Mouse (Mus musculus) cerebellum, adult 11-12 months (tissue): Measurements from ENCODE around the gene Eloa.
"Not testable (repeated sequence)": the region's sequence is repeated elsewhere in the genome, so short reads cannot be mapped to it uniquely, and the experiment has no call there.

Source experiments
- DNase-seq: peaks from one replicate; pipeline ENCODE4 v3.0.0; 2022

Gene Eloa

GRCm38 (mm10) chr4:136021549-136022047 is at the start of gene Eloa:
Gene Eloa, minus strand, starts transcription at chr4:136021763.
- DNase-seq: peak; percentile 98

DNA sequence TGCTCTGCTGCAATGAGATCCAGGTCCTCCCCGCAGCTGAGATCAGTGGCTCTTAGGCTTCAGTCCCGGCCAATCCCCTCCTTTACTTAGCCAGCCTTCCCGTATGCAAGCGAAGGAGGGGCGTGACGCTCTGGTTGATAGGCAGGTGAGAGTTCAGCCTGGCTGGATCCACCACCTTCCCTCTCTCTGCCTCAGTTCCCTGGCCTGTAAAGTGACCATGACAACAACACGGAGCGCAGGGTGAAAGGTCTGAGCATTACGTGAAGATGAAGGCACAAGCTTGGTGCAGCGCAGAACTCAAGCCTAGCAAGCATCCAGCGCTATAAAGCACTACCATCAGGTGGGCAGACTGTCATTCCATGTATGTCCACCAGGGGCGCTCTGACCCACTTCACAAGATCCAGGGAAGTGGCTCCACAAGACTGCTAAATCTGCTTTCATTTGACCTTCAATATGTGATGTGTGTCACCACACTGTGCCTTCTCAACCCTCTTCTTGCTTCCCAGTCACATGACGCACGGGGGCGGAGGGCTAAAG is 49.7 kb upstream of the Eloa start:
- DNase-seq: peak; percentile 43

GRCm38 (mm10) chr4:136070592-136070991 is 49.0 kb upstream of the Eloa start:
- DNase-seq: no peak

- DNase-seq: peak; percentile 29
Measured at GRCm38 (mm10) chr4:136069954-136070353, 48.4 kb upstream of the Eloa start.

DNA sequence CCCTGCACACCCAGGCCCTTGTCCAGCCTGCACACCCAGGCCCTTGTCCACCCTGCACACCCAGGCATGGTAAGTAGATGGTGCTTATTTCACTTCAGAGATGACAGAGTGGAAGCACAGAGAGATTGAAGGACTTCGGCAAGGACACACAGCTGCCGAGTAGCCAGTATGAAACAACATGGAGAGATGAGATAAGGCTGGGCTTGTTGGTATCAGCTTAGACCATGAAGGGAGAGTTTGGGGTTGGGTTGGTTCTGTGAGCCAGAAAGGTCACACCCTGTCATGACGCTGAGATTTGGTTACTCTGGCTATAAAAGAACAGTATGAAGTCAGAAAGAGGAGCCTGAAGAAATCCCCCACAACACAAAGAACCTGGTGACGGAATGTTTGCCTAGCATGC is 47.8 kb upstream of the Eloa start:
- DNase-seq: no peak

- no peak for DNase-seq
Measured at GRCm38 (mm10) chr4:136063143-136063542, 41.6 kb upstream of the Eloa start.

DNA sequence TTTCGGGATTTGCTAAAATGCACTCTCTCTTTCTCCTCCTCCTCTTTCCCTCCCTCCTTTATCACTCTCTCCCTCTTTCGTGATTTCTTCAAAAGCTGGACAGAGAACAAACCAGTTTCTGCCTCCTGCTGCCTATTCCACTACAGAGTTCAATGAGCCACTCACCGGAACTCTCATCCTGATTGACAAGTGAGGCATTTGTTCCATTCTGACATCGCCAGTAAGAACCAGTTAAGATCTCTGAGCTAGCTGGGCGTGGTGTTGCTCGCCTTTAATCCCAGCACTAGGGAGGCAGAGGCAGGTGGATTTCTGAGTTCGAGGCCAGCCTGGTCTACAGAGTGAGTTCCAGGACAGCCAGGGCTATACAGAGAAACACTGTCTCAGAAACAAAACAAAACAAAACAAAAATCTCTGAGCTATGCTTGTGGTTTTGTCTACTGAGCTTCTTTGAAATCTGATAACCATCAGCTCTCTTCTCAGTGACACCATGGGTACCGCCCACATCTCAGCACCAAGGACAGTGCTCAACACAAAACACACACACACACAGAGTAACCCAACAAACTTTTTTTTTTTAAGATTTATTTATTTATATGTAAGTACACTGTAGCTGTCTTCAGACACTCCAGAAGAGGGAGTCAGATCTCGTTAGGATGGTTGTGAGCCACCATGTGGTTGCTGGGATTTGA is 38.4 kb upstream of the Eloa start:
- not testable (repeated sequence) for DNase-seq

- no peak for DNase-seq
Measured at GRCm38 (mm10) chr4:136057916-136058315, 36.4 kb upstream of the Eloa start.

DNA sequence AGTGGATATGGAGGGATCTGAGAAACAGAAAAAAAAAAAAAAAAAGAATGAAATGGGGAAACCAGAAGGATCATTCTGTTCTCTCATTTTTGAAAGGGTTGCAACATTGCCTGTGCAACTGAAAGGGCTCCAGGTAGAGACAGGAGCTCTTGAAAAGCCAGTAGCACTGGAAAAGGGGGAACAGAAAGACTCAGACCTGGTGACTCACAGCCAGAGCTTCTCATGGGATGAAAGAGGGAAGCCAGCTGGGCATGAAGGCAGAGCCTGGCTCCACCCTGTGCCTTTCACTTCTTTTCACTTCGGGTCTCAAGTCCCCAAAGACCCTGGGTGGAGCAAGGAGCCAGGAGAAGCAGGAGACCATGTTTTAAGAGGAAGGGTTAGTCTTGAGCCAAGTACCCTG is 34.5 kb upstream of the Eloa start:
- DNase-seq: no peak

- no peak for DNase-seq
Measured at GRCm38 (mm10) chr4:136053843-136054242, 32.3 kb upstream of the Eloa start.

GRCm38 (mm10) chr4:136053247-136053596 is 31.7 kb upstream of the Eloa start, which contains the start of gene Rpl11:
Gene Rpl11, minus strand, starts transcription at chr4:136053428.
- DNase-seq: peak; percentile 90

DNA sequence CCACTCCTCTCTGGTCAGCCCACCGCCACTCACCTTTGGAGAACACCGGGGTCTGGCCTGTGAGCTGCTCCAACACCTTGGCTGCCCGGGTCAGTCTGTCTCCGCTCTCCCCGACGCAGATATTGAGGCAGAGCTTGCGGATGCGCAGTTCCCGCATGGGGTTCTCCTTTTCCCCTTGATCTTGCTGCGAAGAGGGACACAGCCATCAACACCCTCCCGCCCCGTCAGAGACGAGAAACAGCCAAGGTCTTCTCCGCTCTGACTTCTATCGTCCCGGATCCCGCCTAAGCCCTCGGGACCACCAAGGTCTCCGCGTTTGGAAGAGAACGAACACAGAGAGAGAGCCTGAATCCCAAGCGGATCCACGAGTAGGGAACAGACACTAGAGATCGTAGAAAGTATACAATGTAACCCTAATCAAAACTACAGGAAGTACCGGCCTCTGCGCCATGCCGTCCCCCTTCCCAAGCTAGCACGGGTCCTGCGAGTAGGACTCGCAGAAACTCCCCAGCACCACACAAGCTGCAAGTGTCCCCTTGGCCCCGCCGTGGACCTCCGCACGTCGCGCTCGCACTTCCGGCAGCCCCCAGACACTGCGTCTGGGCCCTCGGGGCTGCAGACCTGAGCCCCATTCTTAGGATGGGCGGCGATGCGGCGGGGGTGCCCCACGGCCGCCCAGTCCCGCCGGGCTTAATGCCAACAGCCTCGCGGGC is 31.1 kb upstream of the Eloa start:
- DNase-seq: no peak

GRCm38 (mm10) chr4:136052060-136052459 is 30.5 kb upstream of the Eloa start:
- no peak for DNase-seq

DNA sequence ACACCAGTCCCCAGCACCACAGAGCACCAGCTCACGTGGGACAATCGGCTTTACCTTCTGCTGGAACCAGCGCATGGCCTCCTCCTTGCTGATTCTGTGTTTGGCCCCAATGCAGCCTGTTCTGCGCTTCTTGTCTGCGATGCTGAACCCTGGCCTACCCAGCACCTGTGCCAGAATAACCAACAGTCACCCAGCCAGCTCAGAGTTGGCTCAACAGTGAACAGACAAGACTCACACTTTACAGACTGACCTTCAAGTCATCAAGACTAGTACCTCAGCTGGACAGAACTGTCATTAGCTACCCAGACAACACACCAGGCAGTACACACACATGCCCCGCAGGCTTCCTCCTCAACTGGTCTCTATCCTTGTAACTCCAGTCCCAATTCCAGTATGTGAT is 28.7 kb upstream of the Eloa start:
- DNase-seq: no peak

- DNase-seq: no peak
Measured at GRCm38 (mm10) chr4:136048291-136049032, 26.9 kb upstream of the Eloa start.

GRCm38 (mm10) chr4:136047626-136048025 is 26.1 kb upstream of the Eloa start:
- no peak for DNase-seq

DNA sequence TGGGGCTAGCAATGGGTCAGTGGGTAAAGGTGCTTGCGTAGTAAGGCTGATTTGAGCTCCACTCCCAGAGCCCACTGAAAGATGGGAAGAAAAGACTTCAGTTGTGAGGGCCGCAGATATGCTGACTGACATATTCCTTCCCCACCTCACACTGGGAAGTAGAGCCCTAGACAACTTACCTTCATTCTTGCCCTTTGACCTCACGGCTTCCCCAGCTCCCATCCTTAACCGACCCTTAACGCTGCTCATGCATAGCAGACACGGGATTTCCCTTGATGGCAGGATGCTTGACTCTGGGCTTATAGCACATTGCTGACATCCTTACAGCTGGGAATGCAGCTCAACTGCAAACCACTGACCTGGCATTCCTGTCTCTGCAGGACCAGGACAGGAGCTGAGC is 25.3 kb upstream of the Eloa start:
- DNase-seq: no peak

DNA sequence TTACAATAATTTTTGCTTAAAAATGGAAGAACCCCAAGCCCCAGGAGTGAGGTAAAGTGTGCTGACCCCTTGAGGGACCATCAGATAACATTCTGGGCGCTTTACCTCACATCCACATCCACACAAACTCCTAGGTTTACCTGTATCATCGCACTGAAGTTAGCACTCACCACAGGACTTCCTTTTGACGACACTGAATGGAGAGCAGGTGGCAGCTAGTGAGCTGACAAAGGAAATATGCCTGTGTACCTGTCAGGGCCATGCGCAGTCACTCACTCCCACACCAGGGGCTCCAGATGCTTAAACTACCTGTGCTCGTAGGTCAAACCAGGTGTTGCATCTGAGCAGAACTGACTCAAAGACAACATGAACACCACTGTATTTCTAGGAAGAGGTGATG is 23.5 kb upstream of the Eloa start:
- no peak for DNase-seq

DNA sequence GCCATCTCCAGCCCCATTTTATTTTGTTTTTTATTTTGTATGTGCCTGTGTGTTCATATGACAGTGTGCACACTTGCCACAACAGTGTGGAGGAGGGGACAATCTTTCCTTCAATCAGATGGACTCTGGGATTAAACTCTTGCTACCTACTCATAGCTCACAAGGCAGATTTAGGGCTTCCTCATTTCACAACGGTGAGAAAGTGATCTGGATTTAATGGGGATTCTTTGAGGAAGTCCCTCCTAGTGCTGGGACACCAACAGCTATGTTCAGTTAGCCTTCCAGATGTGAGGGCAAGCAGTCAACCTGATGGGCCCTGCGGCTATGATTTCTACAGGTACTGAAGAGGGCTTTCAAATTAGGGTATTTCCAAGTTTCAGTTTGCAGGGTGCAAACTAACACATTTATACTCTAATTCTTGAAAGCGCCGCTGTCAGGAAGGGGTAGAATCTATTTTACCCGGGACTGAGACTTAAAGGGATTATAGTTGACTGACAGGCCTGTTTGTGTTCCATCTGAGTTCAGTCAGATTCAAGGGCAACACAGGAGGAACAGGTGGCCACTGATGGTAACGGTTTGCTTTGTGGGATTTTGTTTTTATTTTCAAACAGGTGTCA is 22.3 kb upstream of the Eloa start:
- DNase-seq: no peak

GRCm38 (mm10) chr4:136035078-136035477 is 13.5 kb upstream of the Eloa start:
- no peak for DNase-seq

DNA sequence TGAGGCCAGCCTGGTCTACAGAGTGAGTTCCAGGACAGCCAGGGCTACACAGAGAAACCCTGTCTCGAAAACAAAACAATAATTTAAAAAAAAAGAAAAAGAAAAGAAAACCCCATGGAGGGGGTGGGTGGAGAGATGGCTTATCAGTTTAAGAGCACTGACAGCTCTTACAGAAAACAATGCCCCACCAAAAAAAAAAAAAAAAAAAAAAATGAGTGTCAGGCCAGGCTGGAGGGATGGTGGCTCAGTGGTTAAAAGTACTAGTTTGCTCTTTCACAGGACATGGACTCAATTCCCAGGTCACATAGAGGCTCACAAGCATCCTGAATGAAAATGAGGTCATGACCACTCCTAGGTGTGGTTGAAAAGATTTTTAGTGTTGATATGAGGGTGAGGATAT is 11.7 kb upstream of the Eloa start:
- no peak for DNase-seq

DNA sequence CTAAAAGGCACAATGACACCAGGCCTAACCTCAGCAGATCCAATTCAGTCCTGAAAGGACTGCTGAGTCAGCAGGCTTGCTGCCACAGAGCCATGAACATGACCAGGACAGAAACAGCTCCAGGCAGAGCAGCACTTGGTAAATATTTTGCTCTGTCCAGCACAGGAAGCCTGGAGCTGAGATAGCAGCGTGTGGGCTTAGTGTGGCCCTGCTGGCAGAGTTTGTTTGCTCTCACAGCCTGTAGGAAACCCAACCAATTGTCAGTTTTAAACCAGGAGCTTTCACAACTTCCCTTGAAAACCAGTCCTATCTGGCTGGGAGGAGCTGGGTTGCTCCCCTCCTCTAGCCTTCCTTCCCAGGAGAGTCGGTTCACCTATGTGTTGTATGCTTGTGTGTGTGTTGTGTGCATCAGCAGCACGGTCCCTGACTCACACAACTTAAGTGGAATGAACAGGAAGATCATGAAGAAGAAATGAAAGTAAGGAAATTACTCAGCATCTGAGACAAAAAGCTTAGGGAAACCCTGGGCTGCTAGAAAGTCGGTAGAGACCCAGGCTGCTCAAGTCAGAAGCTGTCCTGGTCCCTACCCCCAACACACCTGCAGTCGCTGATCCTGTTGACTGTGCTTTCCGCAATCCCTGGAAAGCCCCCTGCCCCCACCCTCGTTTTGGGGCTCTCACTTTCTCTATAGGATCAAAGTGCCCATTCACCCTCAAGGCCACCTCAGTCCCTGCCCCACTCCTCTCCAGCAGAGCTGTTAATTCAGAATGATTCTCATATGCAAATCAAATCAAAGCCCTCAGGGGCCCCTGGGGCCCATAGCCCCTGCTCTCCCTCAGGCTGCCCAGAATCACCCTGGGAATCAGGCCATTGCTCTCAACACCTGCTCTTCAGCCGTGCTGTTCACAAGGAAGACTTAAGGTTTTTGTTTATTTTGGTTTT is 9.7 kb upstream of the Eloa start:
- no peak for DNase-seq
